Mouse (Mus musculus) subcutaneous adipose tissue, adult 2 months (tissue): ENCODE data around the gene Slc25a28. TPM values are rescaled to one million over a fixed set of nuclear protein-coding genes. Genes with fewer than 3 reads are reported as not detected.

Experiments
- polyA plus RNA-seq: library from polyadenylated mRNA; depleted of rRNA; stranded (reverse); fragments of >200 nt; gene quantifications from 2 replicates; pipeline ENCODE4 v1.2.3, GENCODE M21; 2012; ENCODE audit warnings: low replicate concordance; rRNA removed

Slc25a28 gene
- 83.1 and 83.2 TPM in 2 replicates for polyA plus RNA-seq

DNA sequence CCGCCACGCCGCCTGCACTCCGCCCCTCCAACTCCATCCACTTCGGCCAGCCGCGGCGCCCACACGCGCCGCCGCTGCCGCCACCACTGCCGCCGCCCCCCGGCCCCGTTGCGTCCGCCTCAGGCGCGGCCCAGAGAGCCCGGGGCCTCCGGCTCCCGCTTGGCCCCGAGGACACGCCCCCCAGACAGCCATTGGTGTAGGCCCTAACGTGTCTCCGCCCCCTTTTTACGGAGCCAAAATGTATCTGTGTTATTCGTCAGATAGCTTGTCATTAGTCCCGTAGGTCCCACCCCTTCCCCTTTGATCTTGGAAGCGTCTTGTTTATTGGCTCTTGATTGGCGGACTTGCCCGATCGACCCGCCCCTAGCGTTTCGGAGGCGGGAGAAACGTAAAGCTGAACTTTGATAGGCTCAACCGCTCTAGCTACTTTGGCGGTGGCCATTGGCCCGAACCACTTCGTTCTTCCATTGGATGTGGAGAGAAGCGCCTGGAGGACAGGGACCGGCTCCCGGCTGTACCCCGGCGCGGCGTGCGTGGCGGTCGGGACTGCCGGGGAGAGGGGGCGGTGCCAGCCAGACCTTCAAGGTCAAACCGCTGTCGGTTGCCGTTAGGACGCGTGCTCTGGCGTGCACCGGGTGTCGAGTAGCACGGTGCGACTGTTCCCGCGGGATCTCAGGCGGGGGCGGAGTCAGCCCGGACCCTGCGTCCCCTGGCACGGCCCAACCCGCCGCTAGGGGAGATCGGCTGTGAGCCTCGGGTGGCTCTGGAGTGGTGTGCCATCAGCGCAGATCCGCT lies at the start of gene Slc25a28:
Gene Slc25a28 (minus strand): TSS at position 152 of the 795 bp plus-strand sequence.

DNA sequence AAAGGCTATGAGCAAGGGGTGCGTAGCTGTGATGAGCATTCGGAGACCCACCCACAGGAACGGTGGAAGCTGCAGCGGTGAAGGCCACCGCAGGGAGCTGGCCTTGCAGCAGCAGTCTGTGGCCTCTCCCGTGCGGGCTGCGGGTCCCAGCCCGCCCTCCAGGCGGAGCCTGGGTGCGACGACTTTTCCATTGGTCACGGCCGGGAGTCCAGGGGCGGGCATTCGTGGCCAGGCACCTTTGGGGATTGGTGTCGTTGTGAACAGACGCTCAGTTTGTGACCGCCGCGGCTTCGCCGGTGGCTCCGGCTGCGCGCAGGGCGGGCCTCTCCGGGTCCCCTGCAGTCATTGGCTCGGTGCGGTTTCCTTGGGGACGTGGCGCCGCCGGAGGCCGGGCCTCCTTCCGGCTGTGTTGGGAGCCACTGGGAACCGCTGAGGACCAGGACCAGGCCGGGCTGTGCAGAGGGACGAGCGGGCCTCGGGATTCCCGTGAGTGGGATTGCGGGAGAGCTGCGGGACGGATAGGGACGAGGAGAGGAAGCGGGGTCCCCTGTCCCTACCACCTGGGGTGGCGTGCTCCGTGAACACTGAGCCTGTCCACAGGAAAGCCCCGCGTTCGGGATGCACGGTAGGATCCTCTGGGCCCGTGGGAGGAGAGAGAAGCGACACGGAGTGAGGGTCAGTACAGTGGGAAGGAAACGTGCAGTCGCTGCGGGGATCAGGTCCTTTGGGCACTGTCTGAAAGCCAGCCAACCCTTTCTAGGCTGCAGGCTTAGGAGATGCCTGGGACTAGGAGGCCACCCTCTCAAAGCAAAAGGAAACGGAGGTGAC lies 15.0 kb upstream of the Slc25a28 start, which contains the start of gene Entpd7:
Gene Entpd7 (plus strand): TSS at position 254 of the 828 bp plus-strand sequence.

Other genes starting within 250 kb of the Slc25a28 start
- gene Cnnm1, start 234.4 kb downstream of the Slc25a28 start, polyA plus RNA-seq: not detected in 2 replicates
- gene Got1, start 150.3 kb downstream of the Slc25a28 start, polyA plus RNA-seq: 9.5 and 26.1 TPM in 2 replicates
- not detected in 2 replicates for gene Nkx2-3, start 62.6 kb downstream of the Slc25a28 start, polyA plus RNA-seq
- 4.5 and 9.0 TPM in 2 replicates for gene Entpd7, start 14.8 kb upstream of the Slc25a28 start, polyA plus RNA-seq
- 6.9 and 9.7 TPM in 2 replicates for gene Cutc, start 78.1 kb upstream of the Slc25a28 start, polyA plus RNA-seq
- 19.0 and 19.4 TPM in 2 replicates for gene Cox15, start 78.1 kb upstream of the Slc25a28 start, polyA plus RNA-seq
- gene Abcc2, start 107.3 kb upstream of the Slc25a28 start, polyA plus RNA-seq: 0.23 and 0.36 TPM in 2 replicates